Mouse (Mus musculus): ENCODE results near the gene Rxfp4.

Gene Rxfp4

DNA sequence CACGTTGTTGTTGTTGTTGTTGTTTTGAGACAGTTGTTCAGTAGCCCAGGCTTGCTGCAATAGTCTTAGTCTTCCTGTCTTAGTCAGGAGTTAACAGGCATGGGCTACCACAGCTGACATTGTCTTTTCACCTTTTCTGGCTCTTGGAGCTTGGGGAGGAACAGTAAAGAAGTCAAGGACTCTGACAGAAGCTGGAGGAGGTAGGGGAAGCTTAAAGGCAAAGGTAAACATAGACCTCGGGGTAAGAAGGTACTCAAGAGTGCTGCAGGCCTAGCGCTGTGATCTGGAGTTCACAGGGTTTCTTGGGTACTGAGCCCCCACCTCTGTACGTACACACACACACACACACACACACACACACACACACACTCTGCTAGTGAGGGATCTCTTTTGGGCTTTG lies 24.2 kb downstream of the Rxfp4 start:
- DNase-seq (ENCODE audit: low read depth, low spot score): no peak

DNA sequence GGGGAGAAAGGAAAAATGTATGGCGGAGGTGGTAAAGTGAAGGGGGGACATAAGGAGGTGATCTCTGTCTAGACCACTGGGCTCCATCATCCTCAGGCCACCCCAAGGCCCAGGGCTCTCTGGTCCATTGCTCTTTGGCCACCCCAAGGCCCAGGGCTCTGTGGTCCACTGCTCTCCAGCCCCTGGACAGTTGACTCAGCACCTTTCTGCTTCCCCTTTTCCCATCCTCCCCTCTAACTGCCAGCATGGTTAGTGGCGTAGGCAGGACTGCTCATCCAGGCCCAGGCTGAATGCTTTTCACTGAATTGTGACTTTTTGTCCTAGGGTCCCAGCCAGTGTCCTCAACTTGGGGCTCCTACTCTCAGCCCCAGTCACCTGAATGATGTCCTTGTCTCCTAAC lies 25.4 kb downstream of the Rxfp4 start:
- no peak for DNase-seq (ENCODE audit: low read depth, low spot score)

DNA sequence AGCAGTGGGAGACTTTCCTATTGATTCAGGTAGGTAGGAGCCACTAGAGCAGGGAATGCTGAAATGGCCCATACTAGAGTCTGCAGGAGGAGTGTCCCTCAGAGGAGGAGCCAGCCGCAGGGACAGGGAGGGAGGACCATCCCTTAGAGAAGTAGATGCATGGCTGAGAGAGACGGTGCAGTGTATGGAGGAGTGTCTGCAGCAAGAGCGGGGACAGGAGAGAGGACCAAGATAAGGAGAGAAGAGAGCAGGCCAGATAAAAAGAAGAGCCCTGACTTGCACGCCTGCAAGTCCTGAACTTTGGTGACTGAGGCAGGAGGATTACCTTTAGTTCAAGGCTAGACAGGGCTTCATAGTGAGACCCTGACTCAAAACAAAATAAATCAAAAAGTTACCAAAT lies 25.8 kb downstream of the Rxfp4 start:
- DNase-seq (ENCODE audit: low read depth, low spot score): no peak

DNA sequence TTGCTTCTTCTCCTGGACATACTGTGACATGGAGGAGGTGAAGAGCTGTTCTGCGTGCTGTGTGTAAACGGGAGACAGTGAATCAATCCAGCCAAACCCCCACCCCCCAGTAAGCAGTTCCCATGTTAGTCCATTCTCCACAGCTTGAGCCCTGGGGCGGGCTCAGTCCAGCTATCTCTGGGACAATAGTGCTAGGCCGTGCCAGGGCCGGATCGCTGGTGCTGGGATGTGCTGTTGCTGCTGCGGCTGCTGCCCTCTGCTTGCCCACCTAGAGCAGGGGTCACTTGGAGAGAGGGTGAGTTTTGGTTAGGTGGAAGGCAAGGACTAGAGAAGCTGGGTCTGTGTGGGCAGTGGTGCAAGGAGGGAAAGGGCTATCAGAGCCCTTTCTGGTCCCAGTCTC lies 26.6 kb downstream of the Rxfp4 start:
- no peak for DNase-seq (ENCODE audit: low read depth, low spot score)

DNA sequence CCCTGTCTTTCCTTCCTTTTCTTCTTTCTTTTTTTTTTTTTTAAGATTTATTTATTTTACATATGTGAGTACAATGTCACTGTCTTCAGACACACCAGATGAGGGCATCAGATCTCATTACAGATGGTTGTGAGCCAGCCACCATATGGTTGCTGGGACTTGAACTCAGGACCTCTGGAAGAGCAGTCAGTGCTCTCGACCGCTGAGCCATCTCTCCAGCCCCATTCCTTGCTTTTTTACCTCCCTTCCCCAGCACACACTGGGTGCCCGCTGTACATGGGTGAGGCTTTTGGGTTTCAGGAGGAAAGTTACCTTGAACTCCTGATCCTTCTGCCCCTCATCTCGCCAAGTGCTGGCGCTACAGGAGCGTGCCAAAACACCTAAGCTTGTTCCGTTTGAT lies 27.4 kb downstream of the Rxfp4 start:
- DNase-seq (ENCODE audit: low read depth, low spot score): no peak

DNA sequence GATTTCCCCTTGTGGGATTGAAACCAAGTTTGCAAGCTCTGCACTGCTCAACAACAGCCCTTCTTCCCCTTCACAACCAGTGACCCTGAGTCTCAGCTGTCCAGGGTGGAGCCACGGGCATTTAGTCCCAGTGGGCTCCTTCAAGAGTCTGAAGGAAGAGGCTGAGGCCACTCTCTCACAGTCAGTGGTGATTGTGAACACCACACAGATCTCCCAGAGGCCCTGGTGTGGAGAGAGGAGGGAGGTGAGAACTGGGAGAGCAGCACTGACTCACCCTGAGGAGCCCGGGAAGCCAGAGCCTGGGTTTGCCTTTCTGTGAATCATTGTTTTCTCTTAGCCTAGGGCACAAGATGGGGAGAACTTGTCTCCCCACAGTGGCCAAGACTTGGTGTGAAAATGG lies 28.0 kb downstream of the Rxfp4 start:
- DNase-seq (ENCODE audit: low read depth, low spot score): no peak

DNA sequence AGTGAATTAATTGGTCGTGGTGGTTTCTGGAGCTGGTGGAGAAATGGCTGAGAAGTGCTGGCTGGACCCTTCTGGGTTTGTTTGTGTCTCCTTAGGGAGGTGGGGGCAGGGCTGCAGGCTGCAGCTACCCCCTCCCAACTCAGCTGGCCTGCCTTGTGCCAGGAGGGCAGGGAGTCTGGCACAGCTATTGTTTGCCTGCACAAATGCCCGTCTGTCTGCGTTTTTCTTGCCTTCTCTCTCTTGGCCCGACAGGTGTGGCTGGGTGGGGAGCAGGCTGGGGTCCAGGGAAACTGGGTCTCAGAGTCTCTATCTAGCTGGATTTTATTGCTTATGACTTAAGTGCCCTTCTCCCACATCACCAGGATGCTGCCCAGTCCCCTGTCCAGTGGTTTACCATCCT lies 28.6 kb downstream of the Rxfp4 start:
- no peak for DNase-seq (ENCODE audit: low read depth, low spot score)

DNA sequence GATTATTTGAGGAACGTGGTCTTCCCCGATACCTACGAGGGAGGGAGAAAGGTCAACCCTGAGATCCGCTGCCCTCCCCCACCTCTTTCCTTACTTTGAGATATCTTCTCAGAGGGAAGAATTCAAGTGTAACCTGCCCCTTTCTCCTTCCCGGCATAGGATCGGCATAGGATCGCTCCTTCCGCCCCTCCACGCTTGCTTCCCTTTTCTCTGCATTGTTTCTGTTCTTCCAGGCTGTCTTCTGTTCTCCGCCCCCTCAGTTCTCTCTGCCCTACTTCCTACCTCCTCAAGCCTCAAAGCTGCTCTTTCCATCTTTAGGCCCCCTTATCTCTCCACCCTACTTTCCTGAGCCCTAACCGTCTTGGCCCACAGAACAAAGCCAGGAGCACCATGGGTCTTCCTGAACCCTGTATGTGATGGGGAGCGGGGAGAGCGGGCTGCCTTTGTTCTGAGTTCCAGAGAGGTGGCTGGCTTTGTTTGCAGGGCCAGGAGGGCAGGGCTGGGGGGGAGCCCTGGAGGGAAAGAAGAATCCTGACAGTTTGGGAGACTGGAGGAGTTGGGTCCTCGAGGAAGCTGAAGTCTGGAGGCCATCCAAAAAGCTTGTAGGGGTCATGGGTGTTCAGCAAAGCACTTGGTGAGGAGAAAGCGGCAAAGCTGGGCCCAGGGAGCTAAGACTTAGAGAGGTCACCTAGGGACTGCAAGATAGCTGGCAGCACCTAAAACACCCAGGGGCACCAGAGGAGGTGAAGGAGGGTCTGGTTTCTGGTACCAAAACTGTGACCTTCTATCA lies 29.4 kb downstream of the Rxfp4 start:
- no peak for DNase-seq (ENCODE audit: low read depth, low spot score)

DNA sequence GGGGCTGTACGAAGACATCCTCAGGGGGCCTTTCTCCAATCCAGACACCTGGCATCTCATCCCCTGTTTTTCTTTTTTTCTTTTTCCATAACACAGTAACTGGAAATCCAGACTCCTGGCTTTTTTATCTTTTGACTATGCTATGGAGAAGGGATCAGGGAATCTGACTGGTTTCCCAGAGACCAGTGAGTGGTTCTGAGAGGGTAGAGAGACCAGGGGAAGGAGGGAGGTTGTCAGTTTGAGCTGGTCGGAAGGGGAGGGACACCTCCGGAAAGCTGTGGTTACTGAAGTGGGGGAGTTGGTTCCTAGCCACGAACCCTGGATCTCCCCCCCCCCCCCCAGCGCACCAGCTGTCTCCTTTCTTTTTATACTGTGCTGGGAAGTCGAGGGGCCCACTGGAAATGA lies 30.0 kb downstream of the Rxfp4 start:
- no peak for DNase-seq (ENCODE audit: low read depth, low spot score)

DNA sequence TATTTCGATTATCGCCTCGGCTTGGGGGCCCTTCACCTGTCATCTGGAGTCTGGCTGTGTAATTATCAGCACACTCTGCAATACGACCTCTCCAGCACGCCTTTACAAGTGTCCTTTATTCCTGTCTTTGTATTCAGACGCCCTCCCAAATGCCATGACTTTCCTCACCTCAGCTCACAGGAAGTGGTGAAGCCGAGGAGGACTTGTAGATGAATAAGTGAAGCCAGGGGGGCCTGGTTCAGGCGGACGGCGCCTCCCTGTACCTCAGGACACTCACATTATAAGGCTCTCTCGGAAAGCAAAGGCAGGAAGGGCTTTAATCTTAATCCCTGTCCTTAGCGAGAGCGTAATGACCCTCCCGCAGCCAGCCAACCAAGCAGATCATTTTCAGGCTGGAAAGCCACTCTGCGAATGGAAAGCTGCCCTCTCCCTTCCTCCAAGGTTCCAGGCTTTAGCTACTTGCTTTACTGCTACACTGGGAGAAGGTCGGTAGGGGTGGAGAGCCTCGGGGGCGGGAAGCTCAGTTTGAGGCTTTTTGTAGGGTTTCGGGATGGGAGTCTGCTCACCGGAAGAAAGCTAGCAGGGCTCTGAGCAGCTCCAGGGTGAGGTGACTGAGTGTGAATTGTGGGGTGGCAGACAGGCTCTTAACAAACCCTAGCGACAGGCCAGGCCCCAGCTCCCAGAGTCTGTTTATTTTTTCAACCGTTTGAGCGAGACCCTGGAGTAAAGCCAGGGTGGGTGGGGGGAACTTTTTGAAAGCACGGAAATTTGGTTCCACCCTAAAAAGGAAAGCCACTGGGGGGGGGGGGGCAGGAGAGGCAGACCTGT lies 30.6 kb downstream of the Rxfp4 start:
- DNase-seq (ENCODE audit: low read depth, low spot score): no peak

DNA sequence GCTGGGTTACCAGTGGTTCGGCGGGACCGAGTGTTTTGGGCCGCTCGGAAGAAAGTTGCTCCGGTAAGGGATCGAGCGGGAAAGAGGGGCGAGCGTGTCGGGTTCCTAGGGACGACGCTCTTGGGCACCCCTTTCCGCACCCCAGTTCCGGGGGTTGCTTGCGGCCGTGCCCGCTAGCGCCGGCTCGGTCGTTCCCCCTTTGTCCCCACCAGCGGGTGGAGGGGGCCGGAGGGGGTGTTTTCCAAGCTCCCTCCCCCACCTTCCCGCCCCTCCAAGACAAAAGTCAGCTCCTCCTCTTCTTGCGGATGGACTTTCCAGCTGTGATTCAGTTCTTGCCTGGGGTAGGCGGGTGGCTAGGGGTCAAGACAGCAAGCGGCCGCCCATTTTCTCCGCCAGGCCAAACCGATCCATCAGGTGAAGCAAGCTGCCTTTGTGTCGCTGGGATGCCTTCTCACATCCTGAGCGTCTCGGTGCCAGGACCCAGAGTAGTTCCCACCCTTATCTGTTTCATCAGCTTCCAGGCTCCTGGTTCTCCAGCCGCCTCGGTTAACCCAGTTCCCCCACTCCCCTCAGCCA lies 31.3 kb downstream of the Rxfp4 start:
- no peak for DNase-seq (ENCODE audit: low read depth, low spot score)

DNA sequence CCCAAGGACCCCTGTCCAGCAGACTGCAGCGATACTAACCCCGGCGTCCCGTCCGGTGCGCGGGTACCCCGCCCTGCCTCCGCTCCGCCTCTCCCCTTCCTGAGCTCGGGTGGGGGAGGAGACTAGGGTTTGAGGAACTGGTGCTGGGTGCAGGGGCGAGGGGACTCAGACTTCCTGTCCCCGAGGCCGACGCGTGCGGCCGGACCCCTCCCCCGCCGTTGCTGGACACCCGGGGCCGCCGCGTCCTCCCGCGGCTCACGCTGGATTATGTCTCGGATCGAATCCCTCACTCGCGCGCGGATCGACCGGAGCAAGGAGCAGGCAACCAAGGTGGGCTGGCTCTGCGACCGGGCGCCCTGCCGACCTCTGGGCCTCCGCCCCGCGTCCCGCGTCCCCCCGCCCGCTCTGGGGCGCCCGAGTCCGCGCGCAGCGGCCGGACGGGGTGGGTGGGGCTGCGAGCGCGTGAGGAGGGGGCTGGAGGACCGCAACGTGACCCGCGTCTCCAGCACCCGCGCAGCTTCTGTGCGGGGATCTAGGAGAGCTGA lies 31.9 kb downstream of the Rxfp4 start:
- DNase-seq (ENCODE audit: low read depth, low spot score): no peak

DNA sequence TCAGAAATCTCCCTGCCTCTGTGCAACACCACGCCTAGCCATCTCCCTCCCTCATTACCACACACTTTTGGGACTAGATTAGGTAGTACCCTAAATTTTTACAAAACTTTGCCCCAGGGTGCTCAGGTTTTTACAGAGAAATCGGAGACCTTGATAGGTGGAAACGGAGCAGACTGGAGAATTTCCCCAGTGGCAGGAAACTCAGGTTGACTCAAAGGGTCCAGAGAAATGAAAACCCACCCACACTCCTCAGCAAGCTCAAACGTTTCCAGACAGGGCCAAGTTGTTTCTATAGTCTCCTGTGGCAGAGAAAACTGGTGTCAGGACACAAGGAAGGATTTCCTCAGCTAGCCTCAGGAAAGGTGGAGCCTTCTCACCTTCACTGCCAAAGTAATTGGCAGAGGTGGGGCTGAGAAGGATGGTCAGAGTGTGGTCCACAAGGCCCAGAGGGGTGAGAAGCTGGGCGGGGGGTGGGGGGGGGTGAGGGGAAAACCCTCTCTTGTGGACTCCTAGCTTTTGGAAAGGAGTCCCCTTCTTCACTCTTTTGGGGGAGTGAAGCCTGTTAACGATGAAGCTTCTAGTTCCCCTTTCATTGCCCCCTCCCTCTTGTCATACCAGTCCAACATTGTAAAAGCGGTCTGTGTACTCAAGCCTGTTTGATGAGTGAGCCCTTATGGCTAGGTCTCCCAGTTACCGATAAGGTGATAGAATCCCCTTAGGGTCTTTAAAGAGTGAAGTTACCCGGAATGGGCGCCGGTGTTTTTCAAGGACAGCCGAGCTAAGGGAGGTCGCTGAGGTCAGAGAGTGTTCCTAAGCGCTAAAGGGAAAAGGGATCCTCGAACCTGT lies 32.6 kb downstream of the Rxfp4 start:
- DNase-seq (ENCODE audit: low read depth, low spot score): no peak

DNA sequence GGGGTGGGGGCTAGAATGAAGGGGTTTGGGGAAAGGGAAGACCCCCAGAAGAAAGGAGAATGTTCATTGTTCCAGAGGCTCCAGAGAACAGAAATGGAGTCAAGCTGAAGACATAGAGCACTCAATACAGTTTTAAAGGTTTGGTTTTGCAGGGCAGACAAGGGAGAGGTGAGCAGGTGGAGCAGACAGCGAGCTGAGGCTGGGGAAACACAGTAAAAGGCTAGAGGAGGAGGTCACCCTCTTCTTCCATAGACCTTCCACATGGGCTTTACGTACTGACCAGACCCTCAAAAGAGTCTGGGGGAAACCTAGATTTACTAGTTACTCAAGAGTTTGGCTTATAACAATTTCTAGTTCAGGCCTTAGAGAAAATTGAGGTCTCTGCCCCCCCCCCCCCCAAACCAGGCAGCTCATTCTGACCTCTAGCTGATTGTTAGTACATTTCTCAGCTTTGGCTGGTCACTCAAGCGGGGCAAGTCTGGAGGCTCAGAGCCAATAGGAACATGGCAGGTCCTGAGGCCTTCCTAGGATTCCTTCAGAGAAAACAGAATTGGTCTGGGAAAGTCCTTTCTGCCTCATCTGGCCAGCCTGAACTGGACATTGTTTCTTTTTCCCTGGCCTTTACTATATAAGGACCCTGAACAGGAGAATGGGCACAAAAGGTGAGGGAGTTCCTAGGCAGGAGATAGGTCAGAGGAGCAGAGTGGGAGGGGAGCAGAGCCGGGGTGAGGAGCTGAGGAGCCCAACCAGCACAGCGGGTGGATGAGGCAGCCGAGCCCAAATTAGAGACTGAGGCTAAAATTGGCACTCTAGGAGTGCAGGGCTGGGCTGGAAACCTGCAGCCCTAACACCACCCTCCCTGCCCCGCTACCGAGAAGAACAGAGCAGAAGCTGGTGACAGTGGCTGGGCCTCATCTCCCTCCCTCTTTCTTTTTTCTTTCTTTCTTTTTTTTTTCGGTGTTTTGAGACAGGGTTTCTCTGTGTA lies 33.5 kb downstream of the Rxfp4 start:
- no peak for DNase-seq (ENCODE audit: low read depth, low spot score)

DNA sequence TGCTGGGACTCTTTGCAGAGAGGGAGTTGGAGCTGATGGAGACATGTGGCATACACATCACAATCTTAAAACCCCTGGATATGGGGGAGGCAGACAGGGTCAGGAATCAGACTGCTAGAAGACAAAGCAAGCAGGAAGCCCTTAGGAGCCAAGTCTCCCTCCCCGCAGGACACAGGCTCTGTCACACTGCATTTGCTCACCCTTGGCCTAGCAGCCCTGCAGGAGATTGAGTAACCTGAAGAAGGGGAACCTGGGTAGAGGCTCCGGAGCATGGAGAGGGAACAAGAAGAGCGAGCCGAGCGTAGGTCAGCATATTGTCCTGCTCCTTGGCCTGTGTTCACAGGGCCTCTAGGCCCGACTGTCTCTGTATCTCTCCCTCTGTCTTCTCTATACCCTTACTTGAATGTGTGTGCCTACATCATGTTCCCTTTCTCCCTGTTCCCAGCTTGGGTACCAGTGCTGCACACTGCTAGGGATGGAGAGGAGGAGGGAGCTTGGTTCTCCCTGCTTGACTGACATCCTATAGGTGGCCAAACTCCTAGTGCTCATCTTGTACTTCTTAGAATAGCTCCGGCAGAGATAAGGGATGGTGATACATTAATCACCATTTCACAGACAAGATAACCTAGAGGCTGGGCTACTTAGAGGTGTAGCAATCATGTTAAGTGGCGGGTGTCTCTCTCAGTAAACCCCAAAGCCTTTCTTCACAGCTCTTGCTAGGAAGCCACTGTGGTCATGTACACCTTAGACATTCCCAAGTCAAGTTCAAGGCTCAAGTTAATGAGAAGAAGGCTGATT lies 34.7 kb downstream of the Rxfp4 start:
- no peak for DNase-seq (ENCODE audit: low read depth, low spot score)

DNA sequence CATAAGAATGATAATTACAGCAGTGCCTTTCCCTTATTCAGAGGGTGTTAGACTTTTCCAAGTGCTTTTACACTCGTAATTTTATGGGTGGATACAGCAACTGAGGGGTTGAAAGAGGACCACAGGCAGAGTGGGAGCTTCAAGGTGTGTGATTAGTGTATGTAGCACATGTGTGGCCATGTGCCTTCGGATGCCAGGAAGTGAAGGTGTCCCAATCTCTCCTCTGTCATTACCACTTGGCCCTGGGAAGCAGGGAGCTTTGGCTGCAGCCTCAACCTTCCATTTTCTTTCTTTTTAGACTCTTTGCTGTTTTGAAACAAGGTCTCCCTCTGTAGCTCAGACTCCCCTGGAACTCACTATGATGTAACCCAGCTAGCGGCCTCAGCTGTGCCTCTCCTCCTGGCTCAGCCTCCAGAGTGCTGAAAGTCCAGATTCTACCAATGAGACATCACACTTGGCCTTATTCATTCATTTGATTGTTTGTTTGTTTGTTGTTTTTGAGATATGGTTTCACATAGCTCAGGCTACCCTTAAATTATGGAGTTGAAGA lies 35.9 kb downstream of the Rxfp4 start:
- DNase-seq (ENCODE audit: low read depth, low spot score): no peak

DNA sequence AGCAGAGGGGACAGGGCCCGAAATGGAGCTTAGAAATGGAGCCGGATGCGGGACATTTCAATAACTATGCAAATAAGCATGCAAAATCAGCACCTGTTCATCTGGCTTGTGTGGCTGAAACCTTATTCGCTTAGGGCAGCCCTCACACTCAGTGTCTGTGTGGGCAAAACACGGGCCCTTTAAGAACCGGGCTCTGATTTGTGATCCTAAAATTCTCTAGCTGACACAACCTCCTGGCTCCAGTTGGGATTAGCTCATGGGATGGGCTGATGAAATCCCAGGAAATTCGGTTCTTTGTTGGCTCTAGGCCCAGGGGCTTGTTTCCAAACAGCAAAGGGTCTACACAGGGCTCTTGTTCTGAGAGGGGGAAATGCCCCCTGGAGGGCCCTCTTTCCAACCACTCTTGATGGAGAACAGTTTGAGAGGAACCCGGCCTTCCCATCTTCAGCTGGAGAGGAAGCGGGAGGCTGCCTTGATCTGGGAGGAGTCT lies 37.0 kb downstream of the Rxfp4 start:
- no peak for DNase-seq (ENCODE audit: low read depth, low spot score)

DNA sequence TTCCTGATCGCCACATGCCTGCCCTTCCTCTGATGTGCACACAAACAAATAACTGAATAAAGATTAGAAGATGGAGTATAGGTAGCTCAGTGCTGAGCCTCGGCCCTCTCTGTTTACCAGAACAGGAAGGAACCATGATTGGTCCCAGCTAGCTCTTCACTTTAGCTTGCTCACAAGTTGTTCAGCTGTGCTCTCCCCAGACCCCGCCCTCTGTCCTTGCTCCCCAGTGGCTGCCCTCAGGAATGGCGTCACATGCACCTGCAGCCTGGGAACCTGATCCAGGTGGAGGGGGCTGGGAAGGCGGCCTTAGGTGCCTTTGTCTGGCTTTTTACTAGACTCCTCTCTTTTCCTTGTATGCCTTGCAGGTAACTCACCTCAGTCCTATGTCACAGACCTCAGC lies 37.8 kb downstream of the Rxfp4 start:
- DNase-seq (ENCODE audit: low read depth, low spot score): no peak

DNA sequence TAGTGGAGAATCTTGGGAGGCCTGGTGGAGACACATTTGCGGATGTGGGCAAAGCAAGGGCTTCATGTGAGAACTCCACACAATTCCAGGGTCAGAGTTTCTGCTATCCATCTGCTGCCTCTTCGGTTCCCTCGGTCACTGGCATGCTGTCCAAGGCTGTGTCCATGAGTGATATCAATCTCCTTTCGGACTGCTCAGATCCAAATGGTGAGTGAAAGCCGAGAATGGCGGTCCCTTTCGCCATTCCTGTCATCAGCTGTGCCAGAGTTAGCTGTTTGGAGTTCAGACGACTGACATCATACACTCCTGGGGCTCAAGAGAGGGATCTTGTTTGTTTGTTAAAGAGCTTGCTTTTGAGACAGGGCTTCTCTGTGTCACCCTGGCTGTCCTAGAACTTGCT lies 38.5 kb downstream of the Rxfp4 start:
- DNase-seq (ENCODE audit: low read depth, low spot score): no peak

Data from telencephalon, adult 2 months (tissue).